Mouse (Mus musculus) C2C12 (cell line): ENCODE measurements around the gene Slc25a4.

Source experiments
- CTCF ChIP-seq: IDR thresholded peaks from one replicate; pipeline ENCODE4 v1.5.1; 2011; ENCODE audit not compliant: control insufficient read depth, insufficient read depth, insufficient read length
- MAX ChIP-seq: IDR thresholded peaks from one replicate; pipeline ENCODE4 v1.6.1; 2011; ENCODE audit warnings: mild to moderate bottlenecking, control low read depth
- MYOG ChIP-seq: IDR thresholded peaks from one replicate; pipeline ENCODE4 v1.6.1; 2011; ENCODE audit not compliant: control insufficient read depth, insufficient read length; ENCODE audit errors: extremely low read depth

GRCm38 (mm10) chr8:46225501-46225900 lies 14.4 kb upstream of the Slc25a4 start:
- TF ChIP-seq CTCF: no peak
- TF ChIP-seq MAX: peak; percentile 63
- no peak for TF ChIP-seq MYOG
